ENCODE assay signal across 8 mouse cellular contexts in the genomic region with DNA sequence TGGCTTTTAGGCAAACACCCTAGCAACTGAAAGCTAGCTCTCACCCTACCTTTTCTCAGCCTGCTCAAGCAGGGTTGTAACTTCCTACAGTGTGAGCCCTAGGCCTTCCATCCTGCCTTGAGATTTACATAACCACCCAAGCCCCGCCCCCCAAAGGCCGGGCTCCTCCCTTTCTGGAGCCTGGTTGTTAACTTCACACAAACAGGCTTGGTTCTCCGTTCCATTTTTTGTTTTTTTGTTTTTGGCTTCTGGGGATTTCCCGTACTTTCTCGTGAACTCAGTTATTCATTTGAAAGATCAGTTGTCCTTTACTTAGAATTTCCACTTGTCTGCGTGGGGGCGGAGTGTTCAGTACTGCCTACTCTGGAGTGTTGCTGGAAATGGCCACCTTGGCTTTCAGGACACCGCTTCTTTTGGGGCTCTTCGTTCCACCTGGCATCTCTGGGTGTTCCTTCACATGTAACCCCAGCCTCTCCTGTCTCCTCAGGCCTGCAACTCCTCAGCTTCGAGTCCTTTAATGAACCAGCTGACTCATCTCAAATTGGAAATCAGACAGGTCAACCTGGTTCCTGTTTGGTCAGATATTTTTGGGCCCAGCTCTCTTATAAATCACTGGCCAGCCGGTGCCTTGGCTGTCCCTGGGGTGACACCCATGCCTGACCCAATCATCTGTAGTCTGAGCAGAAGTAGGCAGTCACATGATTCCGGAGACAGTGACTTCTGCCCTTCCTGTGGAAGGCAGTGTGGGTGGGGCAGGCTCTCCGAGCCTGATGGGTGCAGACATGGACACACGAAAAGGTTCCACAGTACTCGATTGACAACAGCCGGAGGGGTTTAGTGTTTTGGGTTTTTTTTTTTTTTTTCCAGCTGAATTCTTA. TPM values are rescaled to one million over a fixed set of nuclear protein-coding genes. Genes with fewer than 3 reads are reported as not detected.
DNase-seq lines count a peak whose midpoint lies in the region; ATAC-seq and TF ChIP-seq lines count a peak whose summit lies in the region.

No protein-coding gene starts in this region.

- TF ChIP-seq POLR2A in cortical plate, adult 2 months (IDR thresholded peaks at IDR 0.05; ENCODE audit: extremely low read depth, insufficient read depth, low read length): no peak
- no peak for TF ChIP-seq POLR2A in cerebellum, adult 2 months (IDR thresholded peaks at IDR 0.05; ENCODE audit: borderline replicate concordance, insufficient read depth, low read length)

- TF ChIP-seq CTCF in cortical plate, adult 2 months (IDR thresholded peaks at IDR 0.05; ENCODE audit: extremely low read depth, insufficient read depth, low read length): no peak
- no peak for TF ChIP-seq CTCF in liver, embryonic 14.5 days (IDR thresholded peaks at IDR 0.05; ENCODE audit: low read depth)
- TF ChIP-seq CTCF in cerebellum, adult 2 months (IDR thresholded peaks at IDR 0.05; ENCODE audit: borderline replicate concordance, insufficient read depth, low read depth, low read length): no peak

- H3K27ac ChIP-seq in cortical plate, adult 2 months (ENCODE audit: insufficient read depth, low read length): peak overlapping the region; percentile 75; the same call in 1 of the 2 replicates
- peak overlapping the region; percentile 61 for H3K27ac ChIP-seq in liver, embryonic 14.5 days
- no peak overlapping the region for H3K27ac ChIP-seq in cerebellum, adult 2 months (ENCODE audit: insufficient read depth, low read length)

- H3K9ac ChIP-seq in liver, embryonic 14.5 days (replicated peaks): 0 out of 2 replicates have a peak overlapping the region, but pooled peaks have one; percentile 16

- H3K27me3 ChIP-seq in liver, embryonic 14.5 days (ENCODE audit: control insufficient read depth, insufficient read depth, low read length): no peaks in the 10 kb centered on the region
- H3K27me3 ChIP-seq in cerebellum, adult 2 months (ENCODE audit: control insufficient read depth, insufficient read depth, low read length): no peaks in the 10 kb centered on the region

- H3K4me2 ChIP-seq in liver, embryonic 14.5 days (ENCODE audit: low read depth): peak overlapping the region; percentile 64

- intact Hi-C loops in heart, postnatal 36 days (cut with DNase I): loop anchor here (2.0 kb wide), 1 partner anchor 62 kb away; no protein-coding TSS in a partner anchor

- peak; percentile 33 for DNase-seq in right cerebral cortex, postnatal 14 days
- no peak for DNase-seq in right cerebral cortex, adult 18-20 months
- DNase-seq in heart, postnatal 36 days: peak; percentile 77 to 78
- peak; percentile 50 to 77 (median 53) for DNase-seq in liver, embryonic 14.5 days (ENCODE audit: low read depth in 3 of 3, low spot score in 3 of 3)
- DNase-seq in spleen, adult 18-20 months: peak; percentile 88 to 92
- no peak for DNase-seq in cerebellum, adult 2 months
- DNase-seq in layer of hippocampus, postnatal 14 days (ENCODE audit: low spot score in 2 of 2): no peak

- no peaks in the 10 kb centered on the region for H3K9me3 ChIP-seq in liver, embryonic 14.5 days (ENCODE audit: control insufficient read depth, low read length)

- H3K4me1 ChIP-seq in cortical plate, adult 2 months (ENCODE audit: control insufficient read depth, insufficient read depth, low read length): no peaks in the 10 kb centered on the region
- H3K4me1 ChIP-seq in liver, embryonic 14.5 days (replicated peaks; ENCODE audit: control insufficient read depth in 2 of 2, insufficient read depth in 2 of 2, low read length in 1 of 2): peaks cover 14 to 32% of the 10 kb centered on the region in 2 experiments
- H3K4me1 ChIP-seq in cerebellum, adult 2 months (ENCODE audit: control insufficient read depth, insufficient read depth, low read length): 0 out of 2 replicates have a peak, but pooled peaks cover 6% of the 10 kb centered on the region

- 15% methylated on average over 16 of the region's 16 CpGs for WGBS in liver, embryonic 14.5 days (ENCODE audit: insufficient replicate concordance)
- 71% methylated on average over 16 of the region's 16 CpGs for WGBS in cerebellum, adult 2 months

- H3K36me3 ChIP-seq in liver, embryonic 14.5 days (replicated peaks; ENCODE audit: control insufficient read depth, insufficient read depth, low read depth): no peaks in the 10 kb centered on the region

- TF ChIP-seq EP300 in liver, embryonic 14.5 days (IDR thresholded peaks at IDR 0.05; ENCODE audit: low read depth): no peak

- peak; percentile 86 for ATAC-seq in liver, embryonic 14.5 days (ENCODE audit: insufficient read depth)

- no peak overlapping the region for H3K4me3 ChIP-seq in cortical plate, adult 2 months (ENCODE audit: insufficient read depth, low read length)
- H3K4me3 ChIP-seq in liver, embryonic 14.5 days (ENCODE audit: insufficient read depth in 1 of 2, low read depth in 2 of 2, low read length in 2 of 2): peak overlapping the region; percentile 16 to 30
- H3K4me3 ChIP-seq in cerebellum, adult 2 months (replicated peaks; ENCODE audit: insufficient read depth, low read depth, low read length): no peak overlapping the region

RNA-seq across cellular contexts. Expression of gene Ncoa3, which starts 9.7 kb away (rescaled TPM):
- polyA plus RNA-seq in cortical plate, adult 2 months (2012; rRNA removed): 29.7 and 32.8 TPM in 2 replicates
- 10 to 100 TPM; 23.0 to 27.1 TPM for total RNA-seq in heart, postnatal 36 days (2021)
- 4.3 and 4.4 TPM in 2 replicates for polyA plus RNA-seq in liver, embryonic 14.5 days (2012; rRNA removed)
- 3.3 and 3.7 TPM in 2 replicates for polyA plus RNA-seq in liver, embryonic 14.5 days (2014; fragmentation: Nextera tagmentation; extraction: Ambion mirVana)
- polyA plus RNA-seq in cerebellum, adult 2 months (2012; rRNA removed): 23.6 and 23.7 TPM in 2 replicates
- 10 to 100 TPM; 32.0 to 32.6 TPM for total RNA-seq in layer of hippocampus, postnatal 14 days (2021)

Comparison
In these comparisons a context has a peak if more than half of its experiments do, and no peak if none do; other contexts are left out.
1. DNase-seq: peak in right cerebral cortex, postnatal 14 days (single experiment), heart, postnatal 36 days (2 of 2), liver, embryonic 14.5 days (3 of 3) and spleen, adult 18-20 months (2 of 2); none in right cerebral cortex, adult 18-20 months (single experiment), cerebellum, adult 2 months (0 of 2) and layer of hippocampus, postnatal 14 days (0 of 2).
2. H3K4me3 ChIP-seq: peak in liver, embryonic 14.5 days (2 of 2); none in cortical plate, adult 2 months (single experiment) and cerebellum, adult 2 months (single experiment).